Mouse (Mus musculus) gastrocnemius, postnatal 14 days (tissue): ENCODE measurements around the gene Wbp1l. TPM values are rescaled to one million over a fixed set of nuclear protein-coding genes. Genes with fewer than 3 reads are reported as not detected.

Source experiments
- DNase-seq: peaks from one replicate; pipeline ENCODE4 v3.0.0; 2021; ENCODE audit warnings: mixed read lengths
- intact Hi-C: fragments of 180-260 bp; cut with DNase I; formaldehyde crosslinking; loops from one replicate; pipeline ENCODE4 v1.15.1; 2025; ENCODE audit warnings: low total_unique reads
- total RNA-seq, 2 experiments: library from RNA; stranded (reverse); gene quantifications; 2 replicates each; pipeline ENCODE4 v1.2.3; 2021

The Wbp1l gene
- total RNA-seq, 2 experiments from 2014 or later: 30.4 to 38.5 TPM

- DNase-seq: no peak
- intact Hi-C loops: loop anchor here (5.0 kb wide), 1 partner anchor 41 kb away; no protein-coding TSS in a partner anchor
These were observed 49.0 kb downstream of the Wbp1l start for GRCm38 (mm10) chr19:46647850-46648249.

GRCm38 (mm10) chr19:46648565-46648964, 49.7 kb downstream of the Wbp1l start:
- intact Hi-C loops: loop anchor here (5.0 kb wide), 1 partner anchor 41 kb away; no protein-coding TSS in a partner anchor
- no peak for DNase-seq

DNA sequence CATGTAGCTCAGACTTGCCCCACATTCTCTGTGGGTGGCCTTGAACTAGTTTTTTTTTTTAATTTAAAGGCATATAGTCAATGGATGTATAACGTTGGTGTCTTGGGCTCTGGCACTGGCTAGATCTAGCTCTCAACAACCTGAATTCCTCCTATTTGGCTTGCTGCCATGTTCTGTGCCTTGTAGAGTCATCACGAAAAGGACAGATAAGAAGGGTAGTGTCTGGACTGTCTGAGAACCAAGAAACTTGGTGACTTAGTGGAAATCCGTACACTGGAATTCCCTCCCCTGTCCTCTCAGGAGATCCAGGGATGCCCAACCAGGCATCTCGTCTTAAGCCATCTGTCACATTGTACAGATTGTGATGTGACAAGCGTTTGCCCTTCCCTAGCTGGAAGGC, 54.3 kb downstream of the Wbp1l start:
- intact Hi-C loops: no loop called here
- no peak for DNase-seq

GRCm38 (mm10) chr19:46653616-46654235, 54.8 kb downstream of the Wbp1l start:
- intact Hi-C loops: no loop called here
- DNase-seq: no peak

DNA sequence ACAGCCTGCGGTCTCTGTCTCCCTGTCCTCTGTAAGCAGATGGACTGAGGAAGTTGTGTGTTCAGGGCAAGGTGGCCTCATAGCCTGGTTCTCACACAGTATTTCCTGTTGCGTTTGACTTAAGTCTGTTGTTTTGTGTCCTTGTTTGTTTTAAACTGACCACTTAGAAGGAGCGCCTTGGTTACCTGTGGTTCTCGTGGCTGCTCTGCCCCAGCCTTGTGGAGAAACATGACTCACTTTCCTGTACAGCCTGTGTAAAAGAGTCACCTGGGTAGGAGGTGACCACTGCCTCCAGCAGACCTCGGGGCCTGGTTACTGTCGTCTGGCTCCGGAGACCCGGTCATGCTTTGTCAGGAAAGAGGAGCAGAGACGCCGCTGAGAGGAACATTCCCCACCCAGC, 56.7 kb downstream of the Wbp1l start:
- intact Hi-C loops: no loop called here
- no peak for DNase-seq

DNA sequence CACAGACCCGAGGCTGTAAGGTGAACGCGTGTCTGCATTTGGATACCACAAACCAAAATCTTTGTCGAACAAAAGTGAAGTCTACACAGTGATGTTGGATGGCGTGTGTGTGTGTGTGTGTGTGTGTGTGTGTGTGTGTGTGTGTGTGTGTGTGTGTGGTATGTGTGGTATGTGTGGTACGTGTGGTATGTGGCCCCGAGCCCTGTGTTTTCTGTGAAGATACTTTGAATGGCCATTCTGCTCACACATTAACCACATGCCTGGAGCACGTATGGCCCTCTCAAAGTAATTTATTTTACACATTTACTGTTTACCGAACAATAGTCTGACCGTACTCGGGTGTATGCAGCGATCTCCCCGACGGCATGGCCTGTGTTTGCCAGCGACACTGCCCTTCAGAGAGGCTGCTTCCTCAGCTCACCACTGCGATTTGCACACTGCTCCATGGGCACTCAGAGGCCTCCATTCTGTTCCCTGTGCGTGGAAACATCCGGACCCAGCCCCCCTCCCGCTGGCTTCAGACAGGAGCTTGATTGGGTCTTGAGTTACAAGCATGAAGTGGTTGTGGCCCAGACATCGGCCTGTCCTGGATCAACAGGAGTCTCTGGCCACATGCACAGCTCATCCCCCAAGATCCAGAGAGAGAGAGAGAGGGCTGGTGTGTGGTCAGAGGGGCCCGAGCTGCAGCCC, 57.4 kb downstream of the Wbp1l start:
- intact Hi-C loops: no loop called here
- DNase-seq: no peak

GRCm38 (mm10) chr19:46657339-46658020, 58.6 kb downstream of the Wbp1l start:
- no peak for DNase-seq
- intact Hi-C loops: no loop called here

DNA sequence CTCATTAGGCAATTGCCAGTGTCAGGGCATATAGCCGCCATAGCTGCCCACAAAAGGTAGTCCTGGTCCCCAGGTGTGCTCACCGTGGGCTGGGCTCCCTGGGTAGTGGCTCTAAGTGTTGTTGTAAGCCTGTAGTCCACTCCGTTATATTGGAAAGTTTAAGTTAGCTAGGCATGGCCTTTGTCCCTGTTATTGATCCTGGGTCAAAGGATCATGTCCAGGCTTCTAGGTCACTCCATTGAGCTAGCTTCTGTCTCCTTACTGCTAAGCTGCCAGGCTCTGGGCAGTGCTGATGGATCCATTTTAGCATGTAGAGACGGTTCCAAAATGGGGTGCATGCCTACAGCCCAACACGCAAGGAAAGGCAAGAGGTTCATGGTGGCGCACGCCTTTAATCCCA, 59.5 kb downstream of the Wbp1l start:
- no peak for DNase-seq
- intact Hi-C loops: no loop called here

DNA sequence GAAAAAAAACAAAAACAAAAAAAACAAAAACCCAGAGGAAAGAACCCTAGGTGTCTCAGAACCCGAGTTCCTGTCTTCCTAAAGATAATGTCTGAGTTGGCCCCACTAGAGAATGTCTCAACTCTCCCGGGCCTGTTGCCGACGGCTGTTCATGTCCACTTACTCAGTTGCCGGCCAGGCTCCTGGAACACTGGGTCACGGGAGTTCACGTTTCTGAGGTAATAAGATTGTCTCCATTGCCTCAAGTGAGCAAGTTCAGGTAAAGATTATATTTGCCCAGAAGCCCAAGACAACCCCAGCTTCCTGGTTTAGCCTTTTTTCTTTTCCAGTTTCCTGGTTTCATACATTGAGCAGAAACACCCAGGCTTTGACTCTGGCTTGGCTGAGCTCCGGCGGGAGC, 60.0 kb downstream of the Wbp1l start:
- intact Hi-C loops: no loop called here
- no peak for DNase-seq

DNA sequence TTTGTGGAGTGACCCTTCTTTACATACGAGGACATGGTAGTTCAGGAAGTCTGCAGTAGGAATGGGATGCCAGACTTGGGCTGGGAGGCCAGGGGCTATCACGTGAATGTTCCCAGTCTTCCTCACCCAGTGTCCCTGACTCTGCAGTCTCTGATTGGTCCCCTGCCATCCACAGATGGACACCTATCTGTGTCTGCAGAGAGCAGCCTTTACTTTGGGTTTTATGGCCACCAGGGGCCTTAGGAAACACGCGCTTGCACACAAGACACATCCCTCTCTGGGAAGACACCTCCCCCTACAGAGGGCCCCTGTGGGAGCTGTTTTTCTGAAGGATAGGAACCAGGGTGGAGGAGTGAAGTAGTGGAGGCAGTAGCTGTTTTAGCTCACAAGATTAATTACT, 62.6 kb downstream of the Wbp1l start:
- intact Hi-C loops: no loop called here
- no peak for DNase-seq

- intact Hi-C loops: no loop called here
- no peak for DNase-seq
These were observed 63.3 kb downstream of the Wbp1l start for GRCm38 (mm10) chr19:46662214-46662613.

DNA sequence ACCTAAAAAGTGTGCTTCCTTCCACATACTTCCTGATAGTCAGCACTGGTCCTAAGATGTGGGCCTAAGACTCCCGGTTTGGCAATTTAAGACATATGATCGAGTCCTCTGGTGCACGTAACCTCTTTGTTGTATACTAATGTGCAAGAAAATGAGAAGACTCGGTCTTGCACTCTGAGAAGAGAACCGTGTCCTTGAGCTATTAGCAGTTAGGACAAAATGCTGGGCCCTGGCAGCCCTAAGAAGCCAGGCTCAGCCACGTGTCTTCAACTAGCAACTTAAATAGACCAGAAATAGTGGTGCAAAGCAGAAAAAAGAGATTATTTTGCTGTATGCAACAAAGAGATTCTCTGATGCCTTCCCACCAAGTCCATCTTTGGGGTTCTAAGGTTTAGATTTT, 63.9 kb downstream of the Wbp1l start:
- intact Hi-C loops: no loop called here
- DNase-seq: no peak

DNA sequence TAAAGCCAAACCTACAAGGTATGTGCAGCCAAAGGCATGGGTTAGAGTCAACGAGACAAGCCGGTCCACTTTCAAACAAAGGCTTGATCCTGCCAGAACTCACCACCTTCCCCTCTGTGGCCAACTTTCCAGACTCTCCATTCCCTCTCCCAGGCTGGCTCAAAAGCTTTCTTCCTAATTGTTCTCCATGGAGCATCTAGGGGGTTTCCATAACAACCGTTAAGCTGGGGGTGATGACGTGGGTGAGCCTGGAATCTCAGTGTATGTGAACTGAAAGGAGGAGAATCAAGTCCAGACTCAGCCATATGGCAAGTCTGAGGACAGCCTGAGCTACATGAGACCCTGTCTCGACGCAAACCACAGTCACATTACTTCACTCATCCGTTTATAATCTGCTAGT, 66.6 kb downstream of the Wbp1l start:
- intact Hi-C loops: no loop called here

GRCm38 (mm10) chr19:46667300-46667699, 68.4 kb downstream of the Wbp1l start:
- no peak for DNase-seq
- intact Hi-C loops: no loop called here

More for the DNA sequence above, 66.6 kb downstream of the Wbp1l start:
- DNase-seq: no peak

GRCm38 (mm10) chr19:46668263-46668662, 69.4 kb downstream of the Wbp1l start:
- intact Hi-C loops: no loop called here

DNA sequence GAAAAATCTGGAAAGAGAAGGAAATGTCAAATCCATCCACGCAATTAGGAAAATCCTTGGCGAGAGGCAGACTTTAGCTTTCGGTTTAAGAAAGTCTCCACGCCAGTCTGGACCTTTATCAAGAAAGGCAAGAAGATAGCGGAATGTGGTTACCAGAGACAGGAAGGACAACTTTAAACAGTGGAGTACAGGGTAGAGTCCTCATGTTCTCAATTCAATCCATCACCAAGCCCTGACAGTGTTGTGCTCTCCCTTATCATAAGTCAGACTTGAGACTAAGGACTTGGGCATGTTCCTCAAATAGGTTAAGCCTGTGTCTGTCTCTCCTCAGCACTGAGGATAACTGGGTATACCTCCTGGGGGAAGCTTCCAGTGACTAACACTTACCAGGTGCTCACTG, 70.9 kb downstream of the Wbp1l start:
- DNase-seq: no peak
- intact Hi-C loops: loop anchor here (5.0 kb wide), 3 partner anchors 67 to 197 kb away; no protein-coding TSS in a partner anchor

More at GRCm38 (mm10) chr19:46668263-46668662, 69.4 kb downstream of the Wbp1l start:
- no peak for DNase-seq

DNA sequence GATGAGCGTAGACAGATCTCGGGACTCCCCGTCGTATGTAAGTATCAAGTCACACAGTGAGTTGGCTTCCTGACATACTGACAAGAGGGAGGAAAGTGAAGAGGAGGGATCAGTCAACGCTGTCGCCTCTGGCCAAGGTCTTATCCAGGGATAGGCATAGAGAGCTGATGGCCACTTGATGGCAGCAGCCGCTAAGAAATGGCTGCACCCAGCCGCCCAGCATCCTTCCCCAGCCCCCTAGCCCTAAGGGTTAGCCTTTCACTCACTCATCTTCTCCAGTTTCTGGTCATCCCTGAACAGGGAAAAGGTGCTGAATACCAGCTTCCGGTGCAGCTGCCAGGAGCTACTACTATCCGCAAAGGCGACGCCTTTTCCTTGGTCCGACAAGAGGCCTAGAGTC, 71.8 kb downstream of the Wbp1l start:
- peak; percentile 66 for DNase-seq
- intact Hi-C loops: loop anchor here (5.0 kb wide), 3 partner anchors 67 to 197 kb away; no protein-coding TSS in a partner anchor

- intact Hi-C loops: loop anchor here (5.0 kb wide), 3 partner anchors 64 to 194 kb away; no protein-coding TSS in a partner anchor
- DNase-seq: no peak
These were observed 74.0 kb downstream of the Wbp1l start, which contains the start of gene Cyp17a1 for GRCm38 (mm10) chr19:46672766-46673418. Cyp17a1 (minus strand) TSS chr19:46673172.

- intact Hi-C loops: no loop called here
- DNase-seq: no peak
These were observed 76.8 kb downstream of the Wbp1l start for GRCm38 (mm10) chr19:46675641-46676040.
